Mouse (Mus musculus) layer of hippocampus, postnatal 14 days (tissue): ENCODE measurements around the gene Dcp1a. TPM values are rescaled to one million over a fixed set of nuclear protein-coding genes. Genes with fewer than 3 reads are reported as not detected.
"Not testable (repeated sequence)": the region's sequence is repeated elsewhere in the genome, so short reads cannot be mapped to it uniquely, and the experiment has no call there.

ENCODE experiments used
- DNase-seq, 2 experiments: peaks; one replicate each; pipeline ENCODE4 v3.0.0; 2021 to 2022; ENCODE audit warnings: low spot score in 2 of 2, mixed read lengths in 1 of 2
- total RNA-seq, 2 experiments: library from RNA; stranded (reverse); gene quantifications; 2 replicates each; pipeline ENCODE4 v1.2.3; 2021

Dcp1a gene
- total RNA-seq, 2 experiments from 2014 or later, result 19.3 to 21.5 TPM

DNA sequence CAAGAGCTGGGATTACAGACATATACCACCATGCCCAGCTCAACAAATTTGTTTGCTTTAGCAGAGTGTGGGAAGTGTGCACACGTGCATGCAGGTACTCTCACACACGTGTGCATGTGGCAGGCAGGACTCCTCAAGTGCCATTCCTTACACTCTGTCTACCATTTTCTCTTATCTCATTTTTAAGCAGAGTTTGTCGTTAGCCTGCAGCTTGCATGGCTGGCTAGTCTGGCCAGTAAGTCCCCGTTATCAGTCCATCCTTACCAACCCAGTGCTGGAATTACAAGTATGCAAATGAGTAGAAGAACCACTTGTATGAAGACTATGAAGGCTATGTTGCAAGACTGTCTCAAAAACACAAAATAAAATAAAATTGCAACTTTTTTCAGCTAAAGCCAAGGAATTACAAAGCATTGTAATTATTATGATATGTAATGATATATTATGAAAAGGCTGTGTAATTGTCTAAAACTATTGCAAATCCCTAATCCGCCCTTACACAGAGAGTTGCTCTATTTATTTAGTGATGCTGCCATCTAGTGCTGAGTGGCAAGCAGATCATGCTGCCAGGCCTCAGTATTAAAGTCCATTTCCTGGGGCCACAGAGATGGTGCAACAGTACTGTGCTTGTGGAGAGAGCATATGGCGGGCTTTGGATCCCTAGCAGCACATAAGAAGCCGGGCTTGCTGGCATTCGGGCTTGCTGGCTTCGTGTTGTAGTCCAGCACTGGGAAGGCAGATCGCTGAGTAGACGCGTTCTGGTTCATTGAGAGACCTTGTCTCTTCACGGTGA lies 36.8 kb downstream of the Dcp1a start:
- DNase-seq, result peak in 1 of 2 experiments; percentile 44

DNA sequence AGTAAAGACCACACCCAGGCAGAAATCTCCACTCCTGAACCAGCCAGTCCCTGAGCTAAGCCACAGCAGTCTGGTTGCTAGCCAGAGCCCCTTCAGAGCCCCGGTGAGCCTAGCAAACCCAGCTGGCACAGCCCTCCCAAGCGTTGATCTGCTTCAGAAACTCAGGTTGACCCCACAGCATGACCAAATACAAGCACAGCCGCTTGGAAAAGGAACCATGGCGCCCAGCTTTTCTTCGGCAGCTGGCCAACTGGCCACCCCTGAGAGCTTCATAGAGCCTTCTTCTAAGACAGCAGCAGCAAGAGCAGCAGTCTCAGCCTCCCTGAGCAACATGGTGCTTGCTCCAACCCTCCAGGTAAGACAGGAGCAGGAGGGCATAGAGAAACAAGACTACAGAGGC lies 40.0 kb downstream of the Dcp1a start:
- no peak for DNase-seq

DNA sequence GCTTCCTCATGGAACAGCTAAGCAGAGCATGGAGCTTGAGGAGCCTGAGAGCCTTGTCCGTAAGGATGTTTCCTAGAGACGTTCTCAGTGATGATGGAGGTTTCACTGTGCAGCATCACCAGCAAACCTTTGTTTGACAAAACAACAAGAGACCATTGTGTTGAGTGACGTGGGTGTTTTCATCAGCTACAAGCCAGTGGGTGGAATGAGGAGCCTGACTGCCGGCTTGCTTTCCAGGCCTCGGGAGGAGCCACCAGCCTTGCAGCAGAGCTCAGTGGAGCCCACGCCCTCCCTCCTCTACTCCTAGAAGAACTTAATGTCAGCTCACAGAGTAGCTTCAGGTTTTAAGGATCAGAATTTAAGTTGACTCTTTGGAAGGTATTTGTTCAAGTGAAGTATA lies 44.0 kb downstream of the Dcp1a start:
- no peak for DNase-seq

DNA sequence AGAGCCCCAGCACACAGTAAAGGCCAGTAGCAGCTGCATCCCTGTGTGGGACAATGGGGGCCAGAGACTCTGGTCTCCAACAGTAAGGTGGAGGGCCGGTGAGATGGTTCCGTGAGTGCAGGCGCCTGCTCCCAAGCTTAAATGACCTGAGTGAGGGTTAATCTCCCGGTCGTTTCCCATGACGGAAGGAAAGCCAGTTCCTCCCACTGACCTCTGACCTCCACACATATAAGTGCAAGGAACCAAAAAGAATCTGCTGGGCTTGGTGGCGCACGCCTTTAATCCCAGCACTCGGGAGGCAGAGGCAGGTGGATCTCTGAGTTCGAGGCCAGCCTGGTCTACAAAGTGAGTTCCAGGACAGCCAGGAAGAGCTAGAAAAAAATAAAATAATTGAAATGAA lies 49.1 kb downstream of the Dcp1a start:
- DNase-seq, result no peak

DNA sequence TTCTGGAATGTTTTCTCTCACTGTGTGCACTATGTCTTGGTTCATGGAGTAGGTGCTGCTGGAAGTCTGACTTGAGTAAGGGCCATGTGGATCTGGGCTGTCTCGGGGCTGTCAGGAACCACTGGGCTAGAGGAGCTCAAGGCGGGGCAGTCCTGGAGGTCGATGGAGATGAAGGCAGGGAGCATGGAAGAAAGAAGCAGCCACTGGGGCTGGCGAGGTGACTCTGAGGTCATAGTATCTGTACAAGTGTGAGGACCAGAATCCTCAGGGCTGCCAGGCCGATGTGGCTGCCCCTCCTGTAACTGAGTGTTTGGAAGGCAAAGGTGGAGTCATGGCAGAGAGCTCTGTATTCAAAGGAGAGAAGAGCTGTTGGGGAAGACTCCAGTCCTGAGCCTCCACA lies 49.6 kb downstream of the Dcp1a start:
- DNase-seq, result no peak

DNA sequence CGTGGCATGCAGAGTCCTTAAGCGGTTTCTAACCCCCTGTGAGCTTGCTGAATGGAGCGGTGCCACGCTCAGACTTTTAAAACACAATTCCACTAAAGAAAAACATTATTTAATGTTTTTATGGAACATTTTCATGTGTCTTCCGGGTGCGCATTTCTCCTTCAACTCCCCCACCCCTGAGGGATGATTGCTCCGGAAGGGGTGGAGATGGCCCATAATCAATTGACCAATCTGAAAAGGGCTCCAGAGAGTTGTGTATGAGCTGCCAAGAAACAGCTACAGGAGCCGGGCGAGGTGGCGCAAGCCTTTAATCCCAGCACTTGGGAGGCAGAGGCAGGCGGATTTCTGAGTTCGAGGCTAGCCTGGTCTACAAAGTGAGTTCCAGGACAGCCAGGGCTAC lies 50.1 kb downstream of the Dcp1a start:
- DNase-seq, result no peak

DNA sequence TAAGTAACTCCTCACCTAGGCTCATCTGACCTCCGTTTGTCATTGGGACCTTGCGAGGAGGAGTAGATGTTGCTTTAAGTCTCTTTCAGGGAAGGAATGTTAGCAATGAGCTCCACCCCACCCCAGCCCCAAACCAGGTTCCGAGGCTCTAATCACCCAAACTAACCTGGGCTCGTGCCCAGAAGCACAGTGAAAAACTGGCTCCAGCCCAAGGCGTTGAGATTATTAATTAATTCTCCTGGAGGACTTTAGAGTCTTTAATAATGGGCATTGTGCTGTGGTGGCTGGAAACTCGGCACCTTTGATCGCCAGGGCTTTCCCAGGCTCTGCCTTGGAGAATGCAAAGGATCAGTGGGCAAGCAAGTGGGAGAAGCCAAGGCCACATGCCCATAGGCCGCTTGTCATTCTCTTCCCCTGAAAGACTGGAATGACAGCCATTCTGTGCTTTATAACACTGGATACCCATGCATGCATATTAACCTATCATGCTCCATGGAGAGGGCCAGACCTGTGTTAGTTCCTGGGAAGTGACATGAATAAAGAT lies 51.5 kb downstream of the Dcp1a start:
- DNase-seq, result no peak

DNA sequence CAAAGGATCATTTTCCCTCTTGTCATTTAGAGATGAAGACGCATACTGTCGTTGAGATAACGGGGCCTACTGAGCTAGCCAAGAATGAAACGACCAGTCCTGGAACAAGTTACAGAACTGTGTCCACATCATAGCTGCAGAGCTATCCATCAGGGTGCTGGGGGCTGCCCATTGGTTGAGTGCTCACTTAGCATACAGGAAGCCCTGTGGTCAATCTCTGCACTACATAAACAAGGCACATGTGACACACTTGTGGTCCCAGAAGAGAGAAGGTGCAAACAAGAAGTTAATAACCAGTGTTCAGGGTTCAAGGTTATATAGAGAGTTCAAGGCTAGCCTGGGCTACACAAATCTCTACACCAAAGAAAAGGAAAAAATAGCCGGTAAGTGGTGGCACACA lies 52.1 kb downstream of the Dcp1a start:
- DNase-seq, result no peak

DNA sequence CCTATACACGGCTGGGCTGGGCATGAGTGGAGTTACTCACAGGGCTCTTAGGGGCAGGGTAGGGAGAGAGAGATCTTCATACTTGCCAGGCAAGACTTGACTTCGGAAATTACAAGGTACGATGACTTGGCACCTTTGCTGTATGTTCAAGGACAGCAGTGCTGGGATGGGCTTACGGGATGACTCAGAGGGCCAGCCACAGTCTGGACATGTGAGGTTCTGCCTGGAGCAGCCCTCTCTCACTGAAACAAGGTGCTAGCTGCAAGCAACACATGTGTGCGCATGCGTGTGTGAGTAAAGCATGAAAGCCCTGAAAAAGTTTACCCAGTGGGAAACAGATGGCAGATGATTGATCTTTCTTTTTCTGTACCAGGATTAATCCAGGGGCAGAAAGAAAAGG lies 52.6 kb downstream of the Dcp1a start:
- DNase-seq, result no peak

DNA sequence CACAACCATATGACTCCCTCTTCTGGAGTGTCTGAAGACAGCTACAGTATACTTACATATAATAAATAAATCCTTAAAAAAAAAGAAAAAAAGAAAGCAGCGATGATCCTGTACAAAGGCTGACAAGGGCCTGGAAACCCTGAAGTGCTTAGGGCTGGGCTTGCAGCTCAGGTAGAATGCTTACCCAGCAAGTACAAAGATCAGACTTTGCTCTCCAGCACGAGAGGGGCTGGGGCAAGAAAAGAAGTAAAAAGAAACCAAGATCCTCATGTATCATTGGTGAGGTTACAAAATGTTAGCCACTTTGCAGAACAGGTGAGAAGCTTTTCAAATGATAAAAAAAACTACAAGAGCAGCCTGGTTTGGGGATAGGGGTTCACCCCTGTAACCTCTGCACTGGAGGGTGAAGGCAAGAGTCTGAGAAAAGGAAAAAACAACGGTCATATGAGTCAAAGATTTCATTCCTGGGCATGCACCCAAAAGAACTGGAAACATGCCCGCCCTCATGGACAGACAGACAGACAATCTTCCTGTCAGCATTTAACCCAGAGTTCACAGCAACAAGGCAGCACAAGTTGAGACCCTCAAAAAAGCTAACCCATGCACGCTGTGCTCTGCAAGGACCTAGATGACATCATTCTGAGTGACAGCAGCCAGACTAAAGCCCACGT lies 54.6 kb downstream of the Dcp1a start:
- DNase-seq, result no peak

DNA sequence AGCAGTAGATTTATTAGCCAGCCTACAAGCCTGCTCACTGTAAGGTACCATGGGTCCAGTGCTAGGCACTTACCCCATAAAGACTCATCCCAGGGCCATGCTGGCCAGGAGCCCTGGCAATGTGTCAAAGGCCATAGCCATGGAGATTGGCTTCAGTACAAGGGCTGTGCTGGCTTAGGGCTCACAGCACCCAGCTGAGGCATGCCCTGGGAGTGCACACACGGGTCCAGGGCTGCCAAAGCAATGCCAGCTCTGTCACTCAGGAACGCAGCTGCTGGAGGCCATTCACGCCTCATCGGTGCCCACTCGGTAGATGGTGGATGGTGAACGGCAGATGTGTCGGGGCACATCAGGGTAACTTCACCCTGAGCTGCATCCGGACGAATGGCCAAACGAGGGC lies 62.2 kb downstream of the Dcp1a start:
- DNase-seq, result peak; percentile 51 to 78

DNA sequence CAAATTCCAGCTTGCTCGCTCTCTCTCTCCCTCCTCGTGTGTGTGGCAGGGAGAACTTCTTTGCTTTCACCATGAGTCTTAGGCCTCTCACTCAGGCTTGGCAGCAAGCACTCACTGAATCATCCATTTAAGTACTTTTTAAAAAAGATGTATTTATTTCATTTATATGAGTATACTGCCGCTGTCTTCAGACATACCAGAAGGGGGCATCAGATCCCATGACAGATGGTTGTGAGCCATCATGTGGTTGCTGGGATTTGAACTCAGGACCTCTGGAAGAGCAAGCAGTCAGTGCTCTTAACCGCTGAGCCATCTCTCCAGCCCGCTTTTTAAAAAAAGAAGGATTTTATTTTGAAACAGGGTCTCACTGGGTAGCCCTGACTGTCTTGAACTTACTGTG lies 64.0 kb downstream of the Dcp1a start:
- not testable (repeated sequence) for DNase-seq

DNA sequence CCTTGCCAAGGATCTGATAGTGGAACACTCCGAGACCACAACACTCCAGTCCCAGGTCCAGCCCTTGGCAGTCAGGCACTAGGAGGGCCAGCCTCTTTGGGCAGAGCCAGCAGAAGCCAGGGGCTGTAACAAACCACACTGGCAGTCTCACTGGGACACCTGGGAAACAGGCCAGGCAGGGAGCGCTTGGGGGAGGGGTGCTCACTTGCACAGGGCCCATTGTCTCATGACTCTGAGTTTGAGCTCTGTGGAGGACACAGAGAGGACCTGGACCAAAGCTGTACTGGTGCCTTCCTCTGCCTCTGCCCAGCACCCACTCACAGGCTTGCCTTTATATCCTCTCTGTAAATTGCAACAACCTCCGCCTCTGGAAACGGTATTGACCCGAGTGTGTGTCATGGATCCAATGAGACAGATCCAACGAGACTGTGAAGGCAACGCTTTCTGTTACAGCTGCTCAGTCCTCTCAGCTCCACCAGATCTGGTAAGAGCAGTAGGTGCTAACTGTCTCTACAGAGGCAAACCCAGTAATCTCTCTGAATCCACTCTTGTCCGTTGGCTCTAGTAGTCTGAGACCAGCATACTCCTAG lies 68.9 kb downstream of the Dcp1a start, which contains the start of gene Tkt:
TSS of gene Tkt (plus strand) at position 229 of the 590 bp plus-strand sequence.
- DNase-seq, result peak; percentile 70 to 88

DNA sequence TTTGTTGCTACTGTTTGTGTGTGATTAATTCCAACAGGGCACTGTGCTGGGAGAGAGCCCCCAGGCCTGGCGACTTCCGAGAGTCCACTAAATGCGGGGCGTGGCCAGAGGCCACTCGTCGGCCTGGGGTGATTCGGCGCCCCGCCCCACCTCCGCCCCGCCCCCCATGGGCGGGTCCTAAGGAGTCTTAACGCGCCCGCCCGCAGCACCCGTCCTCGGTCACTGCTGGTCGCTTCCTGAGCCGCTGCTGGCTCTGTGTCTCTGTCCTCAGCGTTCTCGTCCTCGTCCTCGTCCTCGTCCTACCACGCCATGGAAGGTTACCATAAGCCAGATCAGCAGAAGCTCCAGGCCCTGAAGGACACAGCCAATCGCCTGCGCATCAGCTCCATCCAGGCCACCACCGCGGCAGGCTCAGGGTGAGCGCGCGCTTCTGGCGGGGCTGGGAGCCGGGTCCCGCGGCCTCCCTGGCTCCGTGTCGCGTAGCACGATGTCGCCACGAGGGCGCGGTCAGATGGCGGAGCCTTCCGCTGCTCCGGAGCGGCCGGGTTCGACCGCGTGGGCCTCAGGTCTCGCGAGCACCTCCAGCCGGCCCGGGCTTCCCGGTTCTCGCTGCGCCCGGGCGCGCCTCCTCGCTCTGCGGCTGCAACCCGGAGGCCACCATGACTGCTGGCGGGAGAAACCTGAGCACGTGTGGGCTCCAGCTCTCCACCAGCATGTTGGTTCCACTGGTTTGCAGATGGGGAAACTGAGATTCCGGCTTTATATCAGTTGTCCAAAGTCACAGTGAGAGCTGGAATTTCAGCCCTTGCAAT lies 69.8 kb downstream of the Dcp1a start:
- peak; percentile 89 to 94 for DNase-seq

DNA sequence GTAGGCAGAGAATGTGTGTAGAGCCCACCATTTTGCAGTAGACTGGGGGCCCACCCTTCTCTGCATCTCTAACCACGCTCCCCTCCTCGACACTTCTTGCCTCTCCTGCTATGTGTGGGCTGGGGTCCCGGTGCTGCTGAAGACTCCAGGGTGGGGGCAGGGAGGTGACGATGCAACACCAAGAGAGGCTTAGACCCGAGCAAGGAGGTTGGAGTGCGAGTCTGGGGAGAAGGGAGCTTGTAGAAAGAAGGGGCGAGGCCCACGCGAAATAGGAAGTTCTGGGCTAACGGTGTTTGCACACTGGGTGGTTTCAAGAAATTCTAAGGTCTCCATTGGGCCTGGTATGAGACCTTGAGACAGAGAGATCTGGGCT lies 70.4 kb downstream of the Dcp1a start:
- no peak for DNase-seq

DNA sequence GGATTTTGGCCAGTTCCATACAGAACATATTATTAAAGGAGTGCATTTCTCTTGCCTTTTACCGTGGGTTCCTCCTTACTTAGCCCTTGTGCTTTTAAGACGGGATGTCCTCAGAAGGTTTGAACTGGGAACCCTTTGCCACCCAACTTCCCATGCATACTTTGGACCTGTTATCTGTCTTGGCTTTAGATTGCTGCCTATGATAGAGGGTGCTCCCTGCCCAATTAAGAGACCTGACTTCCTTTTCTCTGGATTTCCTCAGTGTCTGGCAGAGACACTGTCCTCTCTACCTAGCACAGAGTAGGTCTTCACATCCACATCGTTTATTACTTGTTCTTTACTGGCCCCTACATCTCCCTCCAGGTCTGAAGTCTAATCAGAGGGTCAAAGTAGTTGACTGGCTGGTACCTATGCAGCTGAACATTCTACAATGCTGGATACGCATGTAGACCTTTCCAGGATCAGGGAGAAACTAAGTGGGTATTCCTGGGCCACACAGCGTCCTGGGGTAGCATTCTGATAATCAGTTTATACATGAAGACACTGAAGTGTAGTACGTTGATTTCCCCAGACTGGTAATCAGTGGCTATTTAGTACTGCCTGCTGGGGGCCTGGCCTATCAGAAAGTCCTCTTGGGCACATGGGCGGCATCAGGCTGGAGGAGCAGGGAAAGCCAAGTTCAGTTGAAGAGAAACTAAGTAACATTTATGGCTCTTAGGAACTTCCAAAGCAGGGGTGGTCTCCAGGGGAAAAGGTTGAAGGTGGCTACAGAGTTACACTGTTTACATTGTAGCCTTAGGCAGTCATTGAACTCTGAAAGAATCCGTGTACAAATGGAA lies 71.1 kb downstream of the Dcp1a start:
- no peak for DNase-seq

DNA sequence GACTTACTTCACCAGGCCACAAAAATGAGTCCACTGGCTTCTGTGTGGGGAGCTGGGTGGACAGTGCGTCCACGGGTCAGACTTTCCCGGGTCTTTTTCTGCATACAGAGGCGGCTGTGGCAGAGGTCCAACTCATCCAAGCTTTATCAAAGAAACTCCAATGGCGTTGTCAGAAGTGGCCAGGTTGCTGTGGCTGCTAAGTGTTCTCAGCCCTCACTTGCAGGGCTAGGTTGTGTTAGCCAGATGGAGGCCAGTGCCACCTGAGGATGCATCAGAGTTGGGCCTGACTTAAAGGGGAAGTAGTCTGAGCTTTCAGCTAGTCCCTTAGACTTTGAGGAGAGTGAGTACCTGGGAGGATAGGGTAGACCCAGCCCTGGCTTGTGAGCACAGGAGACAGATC lies 72.2 kb downstream of the Dcp1a start:
- no peak for DNase-seq

DNA sequence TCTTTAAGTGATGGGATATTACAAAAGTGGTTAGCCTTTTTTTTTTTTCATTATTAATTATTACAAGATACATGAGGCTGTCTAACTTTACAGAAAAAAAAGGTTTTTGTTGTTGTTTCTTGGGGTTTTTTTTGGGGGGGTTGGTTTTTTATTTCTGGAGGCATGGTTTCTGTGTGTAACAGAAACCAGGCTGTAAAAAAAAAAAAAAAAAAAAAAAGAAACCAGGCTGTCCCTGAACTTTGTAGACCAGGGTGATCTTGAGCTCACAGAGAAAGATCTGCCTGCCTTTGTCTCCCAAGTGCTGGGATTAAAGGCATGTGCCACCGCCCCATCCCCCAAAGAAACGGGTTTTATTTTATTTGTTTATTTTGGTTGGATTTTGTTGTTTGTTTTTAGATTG lies 72.6 kb downstream of the Dcp1a start:
- no peak for DNase-seq

DNA sequence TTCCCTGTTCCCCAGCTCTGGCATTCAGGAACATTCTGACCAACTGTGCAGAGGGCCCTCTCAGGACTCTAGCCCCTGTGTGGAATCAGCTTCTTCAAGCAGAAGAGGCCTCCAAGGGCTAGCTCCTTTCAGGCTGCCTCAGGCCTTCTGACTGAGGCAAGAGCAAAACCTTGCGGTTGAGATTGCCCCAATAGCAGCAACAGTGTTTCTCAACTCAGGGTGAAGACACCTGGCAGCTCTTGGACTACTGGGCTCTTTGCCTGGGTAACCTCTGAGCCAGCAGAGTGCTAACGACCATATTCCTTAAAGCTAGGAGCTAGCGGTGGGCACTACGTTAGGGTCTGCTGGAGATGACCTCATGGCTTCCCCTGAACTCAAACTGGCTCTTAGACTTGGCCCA lies 73.8 kb downstream of the Dcp1a start:
- no peak for DNase-seq

DNA sequence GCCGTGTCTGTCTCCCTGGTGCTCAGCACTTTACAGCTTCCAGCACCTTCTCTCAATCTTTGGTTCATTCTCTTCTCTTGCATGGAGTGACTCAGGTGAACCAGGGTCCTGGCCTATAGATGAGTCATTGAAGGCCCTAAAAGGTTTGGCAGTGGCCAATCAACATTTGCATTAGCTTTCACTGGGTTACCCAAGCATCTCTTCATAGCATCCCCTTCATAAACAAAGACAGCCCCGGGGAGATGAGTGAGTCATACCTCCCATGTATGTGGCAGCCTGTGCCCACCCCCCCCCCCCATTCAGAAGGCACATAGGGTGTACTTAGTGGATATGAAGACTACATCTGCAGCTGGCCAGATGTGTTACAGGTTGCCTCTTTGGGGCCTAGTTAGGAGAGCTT lies 77.3 kb downstream of the Dcp1a start:
- no peak for DNase-seq
